Mouse (Mus musculus) thymus, postnatal 25 days (tissue): ENCODE measurements around the gene Pdxk.
A peak's percentile ranks its signal among the peaks of the same experiment; 100 is the strongest.

ENCODE experiments used
- DNase-seq: peaks from one replicate; pipeline ENCODE4 v3.0.0; 2022

Pdxk gene

GRCm38 (mm10) chr10:78458348-78459111 is 6.2 kb downstream of the Pdxk start:
- no peak for DNase-seq

DNA sequence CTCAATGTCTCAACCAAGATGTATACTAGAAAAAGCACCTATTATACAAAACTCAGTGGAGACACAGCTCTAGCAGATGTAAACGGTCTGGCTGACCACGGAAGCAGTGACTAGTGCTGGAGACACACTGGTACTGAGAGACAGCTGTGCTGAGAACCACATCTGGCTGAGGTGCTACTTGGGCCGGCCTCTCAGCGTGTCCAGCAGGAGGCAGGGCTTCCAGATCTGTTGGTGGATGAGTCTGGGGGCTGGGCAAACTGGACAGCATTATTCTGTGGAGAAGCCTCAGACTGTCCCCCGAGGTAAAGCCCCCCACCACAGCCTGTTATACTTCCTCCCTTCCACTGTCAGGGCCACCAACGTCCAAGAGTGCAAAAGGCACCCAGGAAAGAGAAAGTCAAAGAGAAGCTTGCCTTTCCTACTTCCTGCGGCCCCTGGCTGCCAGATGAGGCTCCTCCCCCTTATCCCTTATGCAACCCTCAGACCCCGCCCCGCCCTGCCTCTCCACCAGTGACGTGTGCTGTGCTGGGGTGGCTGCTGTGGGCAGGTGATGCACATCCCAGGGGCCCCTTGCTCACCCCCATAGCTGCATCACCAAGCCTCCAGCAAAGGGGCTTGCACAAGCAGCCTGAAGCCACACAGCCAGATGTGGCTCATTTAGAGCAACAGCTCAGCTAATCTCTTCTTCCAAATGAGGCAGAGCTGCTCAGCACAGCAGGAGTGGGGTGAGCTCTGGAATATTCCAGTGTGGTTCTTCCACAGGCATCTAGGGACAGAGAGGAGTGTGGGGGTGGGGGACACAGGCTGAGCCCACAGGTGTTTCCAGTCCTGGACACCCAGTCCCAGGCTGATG is 7.1 kb downstream of the Pdxk start:
- DNase-seq, result peak; percentile 88

DNA sequence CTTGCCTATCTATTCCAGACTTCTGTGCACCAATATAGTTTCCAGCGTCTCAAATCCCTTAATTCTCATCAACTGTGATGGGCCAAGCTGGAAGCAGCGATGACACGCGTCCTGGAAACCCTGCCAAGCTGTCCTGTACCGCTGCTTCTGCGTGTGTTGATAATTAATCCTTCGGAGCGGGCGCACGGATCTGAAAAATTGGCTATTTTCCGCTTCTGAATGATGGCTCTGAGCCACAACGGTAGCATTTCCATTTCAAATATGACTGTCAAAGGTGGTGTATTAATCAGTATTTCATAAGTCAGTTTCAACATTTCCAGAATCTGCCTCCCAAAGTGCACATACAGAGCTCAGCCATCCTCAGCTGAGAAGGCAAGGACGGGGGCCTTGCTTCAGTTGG is 8.1 kb downstream of the Pdxk start:
- no peak for DNase-seq

- no peak for DNase-seq
Observed at GRCm38 (mm10) chr10:78452641-78453040, 12.1 kb downstream of the Pdxk start.

DNA sequence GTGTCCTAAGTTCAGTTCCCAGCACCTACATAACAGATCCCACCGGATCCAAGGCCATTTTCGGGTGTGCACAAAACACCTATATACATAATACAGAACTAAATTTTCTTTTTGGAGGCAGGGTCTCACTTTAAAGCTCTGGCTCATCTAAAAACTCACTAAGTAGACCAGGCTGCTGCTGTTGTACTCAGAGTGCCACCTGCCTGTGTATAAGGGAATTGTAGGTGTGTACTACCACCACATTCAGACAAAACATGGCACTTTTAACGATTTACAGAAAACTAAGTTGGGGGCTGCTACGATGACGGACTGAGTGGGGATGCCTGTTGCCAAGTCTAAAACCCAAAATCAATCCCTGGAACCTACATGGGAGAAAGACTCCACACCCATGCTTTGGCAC is 14.0 kb downstream of the Pdxk start:
- DNase-seq, result no peak

DNA sequence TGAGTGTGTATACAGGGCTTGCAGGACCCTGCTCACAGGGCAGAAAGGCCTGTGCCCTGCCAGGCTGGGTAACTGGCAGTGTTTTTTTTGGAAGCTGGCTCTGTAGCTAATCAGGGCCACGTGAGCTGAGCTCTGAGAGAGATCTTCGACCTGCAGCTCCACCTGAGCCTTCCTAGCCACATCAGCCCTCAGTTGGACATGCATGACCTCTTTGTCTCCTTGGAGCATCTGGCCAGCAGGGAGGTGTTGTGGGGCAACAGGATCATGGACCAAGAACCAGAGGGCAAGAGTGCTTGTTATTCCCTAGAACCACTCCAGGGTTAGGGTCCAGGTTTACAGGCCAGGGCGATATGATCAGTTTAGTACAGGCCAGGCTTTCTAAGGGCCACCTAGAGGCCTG is 17.4 kb downstream of the Pdxk start:
- no peak for DNase-seq

GRCm38 (mm10) chr10:78446195-78446594 is 18.6 kb downstream of the Pdxk start:
- DNase-seq, result no peak

DNA sequence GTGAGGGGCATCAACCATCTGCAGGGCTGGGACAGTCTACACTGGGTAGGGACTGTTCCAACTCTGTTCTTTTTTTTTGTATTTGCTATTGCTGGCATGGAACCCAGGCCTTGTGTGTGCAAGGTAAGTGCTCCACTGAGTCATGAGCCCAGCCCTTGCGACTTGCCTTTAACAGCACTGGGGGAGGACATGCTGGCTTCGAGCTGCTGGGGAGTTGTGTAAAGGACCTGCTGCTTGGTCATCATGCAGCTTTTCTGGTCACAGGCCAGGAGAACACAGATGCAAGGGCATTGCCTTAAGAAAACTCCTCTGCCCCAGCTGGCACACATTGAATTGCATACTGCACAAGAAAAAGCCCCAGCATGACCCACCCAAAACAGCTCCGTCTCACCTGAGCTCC is 22.5 kb downstream of the Pdxk start:
- no peak for DNase-seq

- DNase-seq, result no peak
Observed at GRCm38 (mm10) chr10:78441606-78442005, 23.2 kb downstream of the Pdxk start.

DNA sequence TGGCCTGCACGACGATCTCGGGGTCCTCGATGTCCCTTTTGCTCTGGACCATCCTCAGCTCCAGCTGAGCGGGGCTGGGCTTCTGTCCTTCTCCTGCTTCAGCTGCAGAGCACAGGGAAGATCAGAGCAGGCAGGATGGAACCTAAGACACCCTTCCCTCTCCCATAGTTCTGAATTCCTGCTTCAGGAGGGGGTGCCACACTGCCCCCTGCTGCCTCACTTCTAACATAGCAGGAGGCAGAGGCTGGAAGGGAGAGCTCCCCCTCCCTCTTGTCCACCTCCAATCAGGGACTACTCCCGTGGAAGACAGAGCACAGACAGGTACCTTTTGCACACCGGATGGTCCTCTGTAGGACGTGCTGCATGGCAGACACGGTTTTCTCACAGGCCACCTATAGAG is 24.0 kb downstream of the Pdxk start:
- DNase-seq, result peak; percentile 30

DNA sequence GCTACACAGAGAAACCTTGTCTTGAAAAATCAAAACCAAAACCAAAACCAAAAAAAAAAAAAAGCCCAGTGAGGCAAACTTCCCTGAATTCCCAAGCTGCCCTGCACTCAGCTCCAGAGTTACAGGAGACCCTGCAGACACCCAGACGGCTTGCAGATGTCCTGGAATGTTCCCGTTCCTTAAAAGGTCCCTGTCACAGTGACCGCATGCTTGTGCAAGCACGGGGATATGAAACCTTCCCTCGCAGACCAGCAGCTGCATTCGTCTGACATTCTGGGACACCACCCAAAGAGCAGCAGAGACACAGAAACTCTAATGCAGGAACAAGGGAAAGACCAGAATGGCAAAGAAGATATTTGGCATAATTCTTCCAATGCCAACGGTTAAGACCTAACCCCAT is 24.8 kb downstream of the Pdxk start:
- no peak for DNase-seq

DNA sequence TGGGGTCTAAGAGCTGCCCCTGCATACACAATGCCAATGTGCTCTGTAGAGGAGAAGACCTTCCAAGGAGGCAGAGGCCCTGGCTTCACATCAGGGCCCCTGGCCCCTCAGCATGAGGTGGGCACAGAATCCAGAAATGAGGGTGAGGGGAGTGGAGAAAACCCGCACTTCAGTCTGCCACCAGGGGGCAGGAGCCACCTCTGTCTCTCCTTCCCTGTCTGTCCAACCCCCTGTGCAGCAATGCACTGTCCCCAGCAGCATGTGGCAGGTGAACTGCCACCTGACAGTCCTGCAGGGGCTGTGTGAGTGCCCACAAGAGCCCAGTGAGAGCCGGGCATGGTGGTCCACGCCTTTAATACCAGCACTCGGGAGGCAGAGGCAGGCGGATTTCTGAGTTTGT is 25.2 kb downstream of the Pdxk start:
- DNase-seq, result peak; percentile 52

DNA sequence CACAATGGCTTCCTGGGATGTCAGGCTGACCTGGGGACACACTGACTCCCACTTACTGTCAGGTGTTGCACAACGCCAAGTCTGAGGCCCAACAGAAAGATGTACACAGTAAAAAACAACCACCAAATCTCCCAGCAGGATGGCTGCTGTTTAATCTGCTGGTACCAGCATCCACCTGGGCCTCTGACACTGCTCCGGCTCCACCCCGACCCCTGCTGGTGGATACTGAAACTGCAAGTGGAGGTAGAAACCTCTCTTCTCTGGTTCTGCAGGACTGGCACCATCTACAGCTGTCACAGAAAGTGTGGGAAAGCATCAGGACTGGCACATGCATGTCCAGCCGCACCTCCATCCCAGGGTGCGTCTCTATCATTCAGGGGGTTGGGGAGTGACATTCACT is 26.7 kb downstream of the Pdxk start:
- DNase-seq, result peak; percentile 89

DNA sequence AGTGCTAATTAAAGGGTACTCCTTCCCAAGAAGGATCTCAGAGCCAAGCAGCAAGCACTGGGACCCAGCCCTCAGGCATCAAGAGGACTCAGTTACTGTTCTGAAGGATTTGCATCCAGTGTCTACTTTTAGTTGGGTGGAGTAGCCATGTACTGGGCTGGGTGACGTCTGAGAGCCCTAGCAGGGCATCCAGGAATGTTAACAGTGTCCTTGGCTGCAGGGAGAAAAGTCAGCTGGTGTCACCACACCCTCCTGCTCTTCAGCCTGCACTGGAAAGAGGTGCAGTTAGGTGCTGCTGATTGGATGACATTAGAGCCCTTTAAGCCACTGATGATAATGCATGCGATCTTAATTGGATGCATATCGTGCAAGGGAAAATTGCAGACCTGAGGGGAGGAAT is 31.9 kb downstream of the Pdxk start:
- DNase-seq, result no peak

- no peak for DNase-seq
Observed at GRCm38 (mm10) chr10:78429776-78430175, 35.0 kb downstream of the Pdxk start.

- DNase-seq, result no peak
Observed at GRCm38 (mm10) chr10:78429180-78429579, 35.6 kb downstream of the Pdxk start.

- no peak for DNase-seq
Observed at GRCm38 (mm10) chr10:78428070-78428469, 36.7 kb downstream of the Pdxk start.

DNA sequence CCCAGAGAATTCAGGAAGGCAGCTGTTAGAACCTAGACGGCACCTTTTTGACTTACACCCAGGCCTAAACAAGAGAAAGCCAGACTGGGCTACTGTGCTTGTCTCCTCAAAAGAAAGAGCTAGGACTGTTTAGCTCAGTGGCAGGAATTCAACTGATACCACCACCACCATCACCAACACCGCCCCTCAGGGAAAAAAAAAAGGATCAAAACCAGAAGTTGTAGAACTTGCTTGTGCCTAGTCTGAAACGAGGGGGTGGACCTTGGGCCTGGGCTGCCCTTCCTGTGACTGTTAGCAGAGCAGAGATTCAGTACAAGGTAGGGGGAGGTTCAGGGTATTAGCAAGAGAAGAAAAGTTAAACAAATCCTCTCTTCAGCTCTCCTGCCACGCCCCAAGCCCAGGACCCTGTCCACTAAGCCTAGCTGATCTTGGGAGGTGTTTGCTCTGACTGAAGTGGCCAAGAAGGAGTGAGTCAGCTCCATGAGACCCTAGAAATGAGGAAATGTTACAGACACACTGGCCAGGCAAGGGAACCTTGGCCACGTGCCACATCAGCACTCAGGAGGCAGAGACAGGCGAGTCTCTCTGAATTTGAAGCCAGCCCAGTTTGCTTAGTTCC is 38.5 kb downstream of the Pdxk start:
- no peak for DNase-seq

DNA sequence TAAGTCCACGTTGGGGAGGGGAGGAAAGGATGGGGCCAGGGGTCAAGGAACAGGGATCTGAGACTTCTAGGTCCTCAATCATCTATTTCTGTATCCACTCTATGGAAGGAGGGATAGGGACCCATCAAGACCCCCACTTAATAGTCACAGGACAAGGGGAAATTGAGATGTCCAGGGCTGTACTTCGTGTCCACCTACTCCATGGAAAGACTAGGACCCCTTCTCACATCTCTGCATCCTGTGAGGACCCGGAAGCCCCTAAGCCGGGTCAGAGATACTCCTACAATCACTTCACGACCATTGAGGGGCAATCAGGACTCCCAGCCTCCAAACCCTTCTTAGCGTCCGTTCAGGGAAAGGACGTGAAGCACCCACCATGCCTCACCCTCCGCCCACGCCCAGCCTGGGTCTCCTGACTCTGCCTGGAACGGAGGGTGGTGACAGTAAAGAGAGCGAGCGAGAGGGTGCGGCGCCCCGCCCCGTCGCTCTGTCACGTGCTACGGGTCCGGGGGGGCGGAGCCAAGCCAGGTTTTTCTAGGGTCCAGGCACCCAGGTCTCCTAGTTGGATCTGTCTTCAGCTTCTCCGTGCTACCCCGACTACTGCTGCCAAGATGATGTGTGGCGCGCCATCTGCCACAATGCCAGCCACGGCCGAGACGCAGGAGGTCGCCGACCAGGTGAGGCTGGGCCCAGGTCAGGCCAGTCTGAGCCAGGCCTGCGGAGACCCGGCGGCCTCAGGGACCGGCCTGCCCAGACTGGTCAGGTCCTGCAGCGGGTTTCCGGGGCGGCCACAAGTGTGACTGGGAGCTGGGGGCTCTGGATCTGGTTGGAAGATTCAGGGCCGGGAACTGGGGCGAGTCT is 39.4 kb downstream of the Pdxk start, which contains the start of gene Cstb:
TSS of gene Cstb (plus strand) at position 489 of the 861 bp plus-strand sequence.
- DNase-seq, result peak; percentile 88

DNA sequence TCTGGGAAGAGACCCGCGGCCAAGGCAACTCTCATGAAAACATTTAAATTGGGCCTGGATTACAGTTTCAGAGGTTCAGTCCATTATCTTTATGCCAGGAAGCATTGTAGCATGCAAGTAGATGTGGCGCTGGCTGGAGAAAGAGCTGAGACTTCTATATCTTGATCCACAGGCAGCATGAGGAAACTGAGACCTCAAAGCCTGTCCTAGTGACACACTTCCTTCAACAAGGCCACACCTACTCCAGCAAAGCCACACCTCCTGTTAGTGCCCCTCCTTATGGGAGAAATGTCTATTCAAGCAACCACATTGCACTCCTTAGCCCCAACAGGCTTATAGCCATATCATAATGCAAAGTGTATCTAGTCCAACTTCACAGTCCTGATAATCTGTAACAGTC is 42.2 kb downstream of the Pdxk start:
- no peak for DNase-seq

DNA sequence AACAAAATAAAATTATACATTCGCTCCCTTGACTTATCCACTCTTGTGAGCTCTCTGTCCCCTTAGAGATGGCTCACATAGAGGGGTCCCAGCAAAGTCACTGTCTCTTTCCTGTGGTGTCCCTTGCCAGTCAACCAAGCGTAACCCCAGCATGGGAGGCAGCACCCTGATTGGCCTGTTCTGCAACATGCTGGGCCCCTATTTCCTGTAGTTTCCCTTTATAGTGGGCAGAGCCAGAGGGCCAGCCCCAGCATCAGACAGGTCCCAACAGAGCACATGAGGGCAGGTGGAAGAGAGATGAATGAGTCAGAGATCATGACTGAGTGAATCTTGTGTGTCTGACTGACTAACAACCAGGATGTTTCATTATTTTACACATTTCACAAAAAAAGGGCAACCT is 43.8 kb downstream of the Pdxk start:
- peak; percentile 40 for DNase-seq

DNA sequence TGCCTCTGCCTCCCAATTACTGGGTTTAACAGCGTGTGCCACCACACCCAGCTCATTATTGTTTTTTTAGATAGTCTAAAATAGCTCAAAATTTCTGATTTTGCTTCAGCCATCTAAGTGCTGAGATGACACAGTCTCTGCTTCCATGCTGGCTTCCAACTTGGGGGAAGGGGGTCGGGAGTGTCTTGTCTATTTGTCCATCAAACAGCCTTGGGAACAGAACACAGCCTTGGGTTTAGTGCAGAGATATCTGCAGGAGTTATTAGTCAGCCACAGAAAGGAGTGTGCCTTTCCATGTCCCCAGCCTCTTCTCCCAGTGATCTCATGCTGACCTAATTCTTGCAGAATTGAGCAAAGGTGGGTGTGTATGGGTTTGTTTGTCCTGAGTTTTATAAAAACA is 46.0 kb downstream of the Pdxk start:
- no peak for DNase-seq

GRCm38 (mm10) chr10:78417888-78418287 is 46.9 kb downstream of the Pdxk start:
- no peak for DNase-seq
